Mouse (Mus musculus): Measurements from ENCODE around the gene Prrc2b.

GRCm38 (mm10) chr2:32174170-32174741, 23.4 kb downstream of the Prrc2b start:
- TF ChIP-seq GATA1 (IDR thresholded peaks at IDR 0.05; ENCODE audit: borderline replicate concordance, low read length) (no peak), FLI1 (IDR thresholded peaks at IDR 0.05; ENCODE audit: low read length) (no peak)

All from megakaryocyte, embryonic 14.5 days (primary cell).